Mouse (Mus musculus) MEL (cell line): ENCODE data around the gene Fam155a. TPM values are rescaled to one million over a fixed set of nuclear protein-coding genes. Genes with fewer than 3 reads are reported as not detected.

Experiments
- DNase-seq: peaks from one replicate; pipeline ENCODE4 v3.0.0; 2011; ENCODE audit warnings: low read depth, low spot score
- H3K27ac ChIP-seq: 2 replicates; pipeline ENCODE4 v1.5.1; 2012; ENCODE audit warnings: low read depth, mild to moderate bottlenecking, control low read depth, low read length, moderate library complexity; ENCODE audit not compliant: control insufficient read depth
- H3K27me3 ChIP-seq, 2 experiments: fragments of 150-350 bp in 1 of 2; sonication (generic) in 1 of 2; 2 replicates each; pipeline ENCODE4 v1.6.1; 2012; ENCODE audit warnings: low read length in 2 of 2, mild to moderate bottlenecking in 2 of 2, improper control_type of control experiment in 1 of 2, moderate library complexity in 1 of 2; ENCODE audit not compliant: insufficient read depth in 2 of 2, control insufficient read depth in 1 of 2
- H3K36me3 ChIP-seq, 2 experiments: 2 replicates each; pipeline ENCODE4 v1.6.1; 2012 to 2014; ENCODE audit warnings: low read length in 2 of 2, improper control_type of control experiment in 1 of 2, inconsistent platforms in 1 of 2, mild to moderate bottlenecking in 1 of 2; ENCODE audit not compliant: insufficient read depth in 2 of 2, control insufficient read depth in 1 of 2
- H3K4me1 ChIP-seq, 2 experiments: fragments of 150-350 bp in 1 of 2; sonication (generic) in 1 of 2; 2 replicates each; pipeline ENCODE4 v1.6.1; 2012; ENCODE audit warnings: low read length in 2 of 2, improper control_type of control experiment in 1 of 2, mild to moderate bottlenecking in 1 of 2; ENCODE audit not compliant: insufficient read depth in 2 of 2, control insufficient read depth in 1 of 2
- H3K4me3 ChIP-seq, 2 experiments: fragments of 150-350 bp in 1 of 2; sonication (generic) in 1 of 2; 2 replicates each; pipeline ENCODE4 v1.5.1; 2012; ENCODE audit warnings: low read depth in 2 of 2, low read length in 2 of 2, mild to moderate bottlenecking in 2 of 2, moderate library complexity in 2 of 2, control low read depth in 1 of 2, improper control_type of control experiment in 1 of 2; ENCODE audit not compliant: control insufficient read depth in 1 of 2, insufficient read depth in 1 of 2
- H3K79me2 ChIP-seq: 2 replicates; pipeline ENCODE4 v1.6.1; 2012; ENCODE audit warnings: mild to moderate bottlenecking, low read length, moderate library complexity; ENCODE audit not compliant: control insufficient read depth, poor library complexity, insufficient read depth
- H3K9ac ChIP-seq: 2 replicates; pipeline ENCODE4 v1.6.1; 2012; ENCODE audit warnings: low read depth, mild to moderate bottlenecking, control low read depth, low read length, moderate library complexity; ENCODE audit not compliant: control insufficient read depth, poor library complexity, severe bottlenecking
- H3K9me3 ChIP-seq: fragments of 150-350 bp; sonication (generic); replicated peaks from 2 replicates; pipeline ENCODE4 v1.6.1; 2012; ENCODE audit warnings: mild to moderate bottlenecking, low read length, improper control_type of control experiment, moderate library complexity; ENCODE audit not compliant: insufficient read depth
- CHD1 ChIP-seq: IDR thresholded peaks from 2 replicates; pipeline ENCODE4 v1.6.1; 2012; ENCODE audit warnings: low read depth, mild to moderate bottlenecking, inconsistent platforms, low read length, improper control_type of control experiment
- CHD2 ChIP-seq: IDR thresholded peaks from 2 replicates; pipeline ENCODE4 v1.6.1; 2011; ENCODE audit warnings: low read length, improper control_type of control experiment
- E2F4 ChIP-seq: IDR thresholded peaks from 2 replicates; pipeline ENCODE4 v1.6.1; 2011; ENCODE audit warnings: low read depth, low read length, improper control_type of control experiment, borderline replicate concordance
- ELF1 ChIP-seq: IDR thresholded peaks from 2 replicates; pipeline ENCODE4 v1.6.1; 2014; ENCODE audit warnings: low read depth, mild to moderate bottlenecking, inconsistent platforms, low read length, improper control_type of control experiment, moderate library complexity
- ETS1 ChIP-seq: IDR thresholded peaks from 2 replicates; pipeline ENCODE4 v1.6.1; 2012; ENCODE audit warnings: low read depth, mild to moderate bottlenecking, inconsistent platforms, low read length, improper control_type of control experiment, moderate library complexity
- GABPA ChIP-seq: IDR thresholded peaks from 2 replicates; pipeline ENCODE4 v1.6.1; 2012; ENCODE audit warnings: low read depth, mild to moderate bottlenecking, inconsistent platforms, low read length, improper control_type of control experiment, moderate library complexity
- GATA1 ChIP-seq: IDR thresholded peaks from 2 replicates; pipeline ENCODE4 v1.6.1; 2011; ENCODE audit warnings: low read depth, low read length, improper control_type of control experiment
- HCFC1 ChIP-seq: IDR thresholded peaks from 2 replicates; pipeline ENCODE4 v1.6.1; 2012; ENCODE audit warnings: low read depth, mild to moderate bottlenecking, inconsistent platforms, low read length, improper control_type of control experiment, moderate library complexity
- JUND ChIP-seq: IDR thresholded peaks from 2 replicates; pipeline ENCODE4 v1.6.1; 2011; ENCODE audit warnings: low read depth, mild to moderate bottlenecking, improper control_type of control experiment, low read length
- MAFK ChIP-seq: IDR thresholded peaks from 2 replicates; pipeline ENCODE4 v1.6.1; 2011; ENCODE audit warnings: low read depth, mild to moderate bottlenecking, low read length, improper control_type of control experiment, borderline replicate concordance
- MAZ ChIP-seq: IDR thresholded peaks from 2 replicates; pipeline ENCODE4 v1.6.1; 2012; ENCODE audit warnings: low read depth, mild to moderate bottlenecking, inconsistent platforms, low read length, improper control_type of control experiment
- MEF2A ChIP-seq: IDR thresholded peaks from 2 replicates; pipeline ENCODE4 v1.6.1; 2014; ENCODE audit warnings: low read depth, mild to moderate bottlenecking, inconsistent platforms, low read length, improper control_type of control experiment; ENCODE audit not compliant: poor library complexity, insufficient replicate concordance, severe bottlenecking; ENCODE audit errors: extremely low read depth
- MXI1 ChIP-seq: IDR thresholded peaks from 2 replicates; pipeline ENCODE4 v1.6.1; 2011; ENCODE audit warnings: mild to moderate bottlenecking, low read depth, low read length, improper control_type of control experiment
- MYC ChIP-seq: IDR thresholded peaks from 2 replicates; pipeline ENCODE4 v1.6.1; 2011; ENCODE audit warnings: low read depth, mild to moderate bottlenecking, low read length, improper control_type of control experiment, moderate library complexity
- NELFE ChIP-seq: IDR thresholded peaks from 2 replicates; pipeline ENCODE4 v1.6.1; 2011; ENCODE audit warnings: low read depth, low read length, improper control_type of control experiment
- NRF1 ChIP-seq: IDR thresholded peaks from 2 replicates; pipeline ENCODE4 v1.6.1; 2014; ENCODE audit warnings: low read depth, mild to moderate bottlenecking, inconsistent platforms, low read length, improper control_type of control experiment, moderate library complexity; ENCODE audit not compliant: poor library complexity, insufficient read depth, severe bottlenecking
- POLR2A ChIP-seq, 2 experiments: IDR thresholded peaks; 2 replicates each; pipeline ENCODE4 v1.6.1; 2011 to 2012; ENCODE audit warnings: low read length in 2 of 2, mild to moderate bottlenecking in 2 of 2, control low read depth in 1 of 2, improper control_type of control experiment in 1 of 2, low read depth in 1 of 2, moderate library complexity in 1 of 2; ENCODE audit not compliant: control insufficient read depth in 1 of 2, insufficient read depth in 1 of 2, poor library complexity in 1 of 2
- RCOR1 ChIP-seq: IDR thresholded peaks from 2 replicates; pipeline ENCODE4 v1.6.1; 2012; ENCODE audit warnings: low read depth, mild to moderate bottlenecking, inconsistent platforms, low read length, improper control_type of control experiment
- SMC3 ChIP-seq: IDR thresholded peaks from 2 replicates; pipeline ENCODE4 v1.6.1; 2011; ENCODE audit warnings: low read depth, low read length, improper control_type of control experiment
- TAL1 ChIP-seq: IDR thresholded peaks from 2 replicates; pipeline ENCODE4 v1.6.1; 2012; ENCODE audit warnings: mild to moderate bottlenecking, inconsistent platforms, low read length, moderate library complexity, mixed read lengths
- TBP ChIP-seq: IDR thresholded peaks from 2 replicates; pipeline ENCODE4 v1.8.0; 2011; ENCODE audit warnings: low read depth, low read length, improper control_type of control experiment
- USF1 ChIP-seq: IDR thresholded peaks from 2 replicates; pipeline ENCODE4 v1.6.1; 2014; ENCODE audit warnings: low read depth, mild to moderate bottlenecking, inconsistent platforms, low read length, improper control_type of control experiment, moderate library complexity
- USF2 ChIP-seq, 2 experiments: IDR thresholded peaks; 2 replicates each; pipeline ENCODE4 v1.6.1; 2011 to 2012; ENCODE audit warnings: improper control_type of control experiment in 2 of 2, low read length in 2 of 2, borderline replicate concordance in 1 of 2, inconsistent platforms in 1 of 2, low read depth in 1 of 2, mild to moderate bottlenecking in 1 of 2; ENCODE audit not compliant: insufficient read depth in 1 of 2
- ZC3H11A ChIP-seq: IDR thresholded peaks from 2 replicates; pipeline ENCODE4 v1.6.1; 2012; ENCODE audit warnings: low read depth, mild to moderate bottlenecking, inconsistent platforms, low read length, improper control_type of control experiment
- ZMIZ1 ChIP-seq: IDR thresholded peaks from 2 replicates; pipeline ENCODE4 v1.6.1; 2012; ENCODE audit warnings: low read depth, mild to moderate bottlenecking, inconsistent platforms, low read length, improper control_type of control experiment, moderate library complexity
- polyA plus RNA-seq, 2 experiments: library from polyadenylated mRNA; stranded (reverse) in 1 of 2; unstranded in 1 of 2; fragments of >175 nt in 1 of 2; fragments of >200 nt in 1 of 2; gene quantifications; 2 replicates each; pipeline versions ENCODE4 v1.2.1 to v1.2.4; 2012; ENCODE audit warnings: low replicate concordance in 2 of 2, low read depth in 1 of 2; ENCODE audit not compliant: insufficient read length in 2 of 2, insufficient read depth in 1 of 2, missing spikeins in 1 of 2
- total RNA-seq: library from RNA; depleted of rRNA; stranded (reverse); fragments of 300-350 nt; gene quantifications from 2 replicates; pipeline ENCODE4 v1.2.3, GENCODE M21; 2012

Fam155a gene
- total and polyA plus RNA-seq, 3 experiments, result not detected

GRCm38 (mm10) chr8:9159322-9159721, 611.6 kb downstream of the Fam155a start:
- no peak for TF ChIP-seq ZC3H11A
- no peak for TF ChIP-seq ETS1
- TF ChIP-seq GATA1, result no peak
- no peak for TF ChIP-seq USF1
- no peak for TF ChIP-seq MXI1
- TF ChIP-seq SMC3, result no peak
- TF ChIP-seq RCOR1, result no peak
- TF ChIP-seq POLR2A (IDR thresholded peaks at IDR 0.05; ENCODE audit: control insufficient read depth in 1 of 2, insufficient read depth in 1 of 2, low read depth in 1 of 2, low read length in 2 of 2, poor library complexity in 1 of 2), result no peak
- TF ChIP-seq TAL1, result no peak
- no peak for TF ChIP-seq CHD2
- TF ChIP-seq TBP, result no peak
- no peak for TF ChIP-seq E2F4
- TF ChIP-seq ELF1, result no peak
- no peak for TF ChIP-seq MYC
- no peak for TF ChIP-seq GABPA
- Histone ChIP-seq H3K27ac (no peak overlapping the region), H3K4me1 (no peaks in the 10 kb centered on the region), H3K4me3 (no peak overlapping the region), H3K36me3 (no peaks in the 10 kb centered on the region), H3K9me3 (no peaks in the 10 kb centered on the region), H3K79me2 (no peaks in the 10 kb centered on the region), H3K27me3 (no peaks in the 10 kb centered on the region), H3K9ac (no peak overlapping the region)
- no peak for DNase-seq

GRCm38 (mm10) chr8:9158652-9159051, 612.3 kb downstream of the Fam155a start:
- no peak for DNase-seq
- Histone ChIP-seq H3K9ac (no peak overlapping the region), H3K36me3 (no peaks in the 10 kb centered on the region), H3K79me2 (no peaks in the 10 kb centered on the region), H3K27ac (no peak overlapping the region), H3K4me1 (no peaks in the 10 kb centered on the region), H3K9me3 (no peaks in the 10 kb centered on the region), H3K27me3 (no peaks in the 10 kb centered on the region), H3K4me3 (no peak overlapping the region)
- TF ChIP-seq MXI1, result no peak
- no peak for TF ChIP-seq USF2 (IDR thresholded peaks at IDR 0.05; ENCODE audit: borderline replicate concordance in 1 of 2, insufficient read depth in 1 of 2, low read depth in 1 of 2, low read length in 2 of 2)
- TF ChIP-seq ZMIZ1, result no peak
- no peak for TF ChIP-seq NELFE
- no peak for TF ChIP-seq MAZ
- no peak for TF ChIP-seq HCFC1
- TF ChIP-seq MAFK, result no peak
- TF ChIP-seq JUND, result no peak
- no peak for TF ChIP-seq NRF1
- TF ChIP-seq CHD1, result no peak
- TF ChIP-seq MEF2A, result no peak
